Mouse (Mus musculus) layer of hippocampus, adult 11-12 months (tissue): ENCODE data around the gene Dlgap5.

Experiments
- DNase-seq: peaks from one replicate; pipeline ENCODE4 v3.0.0; 2022; ENCODE audit warnings: low spot score

The Dlgap5 gene

GRCm38 (mm10) chr14:47395462-47396026 is 22.7 kb downstream of the Dlgap5 start:
- no peak for DNase-seq

GRCm38 (mm10) chr14:47395007-47395406 is 23.2 kb downstream of the Dlgap5 start:
- no peak for DNase-seq

- DNase-seq: no peak
These were observed 24.7 kb downstream of the Dlgap5 start for GRCm38 (mm10) chr14:47393354-47394094.

- no peak for DNase-seq
These were observed 32.1 kb downstream of the Dlgap5 start for GRCm38 (mm10) chr14:47386125-47386524.

- no peak for DNase-seq
These were observed 33.6 kb downstream of the Dlgap5 start for GRCm38 (mm10) chr14:47384653-47385052.

- no peak for DNase-seq
These were observed 34.3 kb downstream of the Dlgap5 start for GRCm38 (mm10) chr14:47383911-47384310.

GRCm38 (mm10) chr14:47378336-47378735 is 39.9 kb downstream of the Dlgap5 start:
- DNase-seq: no peak

- no peak for DNase-seq
These were observed 41.7 kb downstream of the Dlgap5 start for GRCm38 (mm10) chr14:47376526-47376925.

- no peak for DNase-seq
These were observed 44.2 kb downstream of the Dlgap5 start for GRCm38 (mm10) chr14:47373728-47374678.

GRCm38 (mm10) chr14:47371689-47372088 is 46.5 kb downstream of the Dlgap5 start:
- no peak for DNase-seq

- no peak for DNase-seq
These were observed 47.4 kb downstream of the Dlgap5 start for GRCm38 (mm10) chr14:47370790-47371189.

GRCm38 (mm10) chr14:47369741-47370140 is 48.5 kb downstream of the Dlgap5 start:
- DNase-seq: no peak

GRCm38 (mm10) chr14:47367461-47367860 is 50.7 kb downstream of the Dlgap5 start, which contains the start of gene Lgals3:
Gene Lgals3, plus strand, starts transcription at chr14:47367751.
- peak; percentile 58 for DNase-seq

- peak; percentile 76 for DNase-seq
These were observed 51.3 kb downstream of the Dlgap5 start for GRCm38 (mm10) chr14:47366881-47367321.

- DNase-seq: no peak
These were observed 53.3 kb downstream of the Dlgap5 start for GRCm38 (mm10) chr14:47364742-47365449.

- DNase-seq: no peak
These were observed 56.3 kb downstream of the Dlgap5 start for GRCm38 (mm10) chr14:47361899-47362298.

- no peak for DNase-seq
These were observed 56.8 kb downstream of the Dlgap5 start for GRCm38 (mm10) chr14:47361418-47361817.

GRCm38 (mm10) chr14:47359610-47360009 is 58.6 kb downstream of the Dlgap5 start:
- no peak for DNase-seq

GRCm38 (mm10) chr14:47356622-47357021 is 61.6 kb downstream of the Dlgap5 start:
- no peak for DNase-seq

- DNase-seq: no peak
These were observed 63.3 kb downstream of the Dlgap5 start for GRCm38 (mm10) chr14:47354948-47355347.

- no peak for DNase-seq
These were observed 64.1 kb downstream of the Dlgap5 start for GRCm38 (mm10) chr14:47354111-47354577.

GRCm38 (mm10) chr14:47353240-47353639 is 65.0 kb downstream of the Dlgap5 start:
- no peak for DNase-seq
